Mouse (Mus musculus) G1E (cell line): ENCODE measurements around the gene Jarid2. TPM values are rescaled to one million over a fixed set of nuclear protein-coding genes. Genes with fewer than 3 reads are reported as not detected.
A peak's percentile ranks its signal among the peaks of the same experiment; 100 is the strongest.

Source experiments
- ATAC-seq: 2 replicates; pipeline ENCODE4 v1.8.0; 2016; ENCODE audit warnings: mild to moderate bottlenecking; ENCODE audit not compliant: insufficient number of reproducible peaks, poor library complexity, low FRiP score, severe bottlenecking; ENCODE audit errors: extremely low read depth
- DNase-seq: peaks from one replicate; pipeline ENCODE4 v3.0.0; 2012; ENCODE audit warnings: low spot score
- H3K27me3 ChIP-seq: 2 replicates; pipeline ENCODE4 v1.6.1; 2012; ENCODE audit warnings: mild to moderate bottlenecking, low read length, inconsistent platforms; ENCODE audit not compliant: insufficient read depth
- H3K36me3 ChIP-seq: replicated peaks from 2 replicates; pipeline ENCODE3; 2012; ENCODE audit warnings: mild to moderate bottlenecking, inconsistent platforms
- H3K4me1 ChIP-seq: 2 replicates; pipeline ENCODE4 v1.6.1; 2012; ENCODE audit warnings: low read depth, low read length, inconsistent platforms, mixed read lengths; ENCODE audit not compliant: insufficient read depth
- H3K4me3 ChIP-seq: 2 replicates; pipeline ENCODE4 v1.5.1; 2012; ENCODE audit warnings: low read depth, mild to moderate bottlenecking, inconsistent platforms, low read length, moderate library complexity, mixed read lengths
- H3K9me3 ChIP-seq: replicated peaks from 2 replicates; pipeline ENCODE4 v1.6.1; 2012; ENCODE audit warnings: inconsistent platforms
- CTCF ChIP-seq: IDR thresholded peaks from 2 replicates; pipeline ENCODE4 v1.5.1; 2012; ENCODE audit warnings: low read depth, low read length, inconsistent platforms, mixed read lengths
- GATA1 ChIP-seq: IDR thresholded peaks from 2 replicates; pipeline ENCODE4 v1.6.1; 2012; ENCODE audit warnings: borderline replicate concordance, low read length, inconsistent platforms, mixed read lengths
- GATA2 ChIP-seq: IDR thresholded peaks from 2 replicates; pipeline ENCODE4 v1.6.1; 2012; ENCODE audit warnings: low read depth, low read length, inconsistent platforms, borderline replicate concordance
- POLR2AphosphoS5 ChIP-seq: IDR thresholded peaks from 2 replicates; pipeline ENCODE4 v1.6.1; 2012; ENCODE audit warnings: low read depth, low read length, inconsistent platforms; ENCODE audit not compliant: insufficient replicate concordance
- TAL1 ChIP-seq: conservative IDR thresholded peaks from 2 replicates; pipeline ENCODE4 v1.6.1; 2012; ENCODE audit warnings: low read depth, low read length, inconsistent platforms, mixed read lengths
- polyA plus RNA-seq: library from polyadenylated mRNA; stranded (reverse); fragments of >175 nt; gene quantifications from 2 replicates; pipeline ENCODE4 v1.2.3, GENCODE M21; 2012
- total RNA-seq, 2 experiments: library from RNA; stranded (forward) in 1 of 2; stranded (reverse) in 1 of 2; fragments of 200-1000 nt in 1 of 2; fragments of >200 nt in 1 of 2; fragmentation: Nextera tagmentation in 1 of 2; gene quantifications; 2 replicates each; pipeline ENCODE4 v1.2.3; 2014 to 2017

The Jarid2 gene
- total and polyA plus RNA-seq, 3 experiments: 29.9 to 93.6 (median 42.3) TPM

GRCm38 (mm10) chr13:44913560-44913959 lies 184.3 kb downstream of the Jarid2 start:
- TF ChIP-seq GATA2: no peak
- TF ChIP-seq POLR2AphosphoS5: no peak
- no peak for TF ChIP-seq GATA1
- TF ChIP-seq CTCF: no peak
- TF ChIP-seq TAL1: no peak
- no peak for ATAC-seq
- peaks cover 38% of the 10 kb centered on the region for H3K4me1 ChIP-seq
- H3K27me3 ChIP-seq: no peaks in the 10 kb centered on the region
- DNase-seq: no peak
- H3K4me3 ChIP-seq: no peak overlapping the region
- H3K9me3 ChIP-seq: no peaks in the 10 kb centered on the region
- H3K36me3 ChIP-seq: peaks cover 96% of the 10 kb centered on the region

GRCm38 (mm10) chr13:44915382-44915781 lies 186.1 kb downstream of the Jarid2 start:
- ATAC-seq (peak; percentile 63; the same call in 1 of the 2 replicates), DNase-seq (peak; percentile 20)
- peaks cover 95% of the 10 kb centered on the region for H3K36me3 ChIP-seq
- TF ChIP-seq CTCF (no peak), TAL1 (no peak), POLR2AphosphoS5 (no peak)
- H3K9me3 ChIP-seq: no peaks in the 10 kb centered on the region
- H3K27me3 ChIP-seq: no peaks in the 10 kb centered on the region
- peaks cover 37% of the 10 kb centered on the region for H3K4me1 ChIP-seq
- no peak overlapping the region; the same call in 1 of the 2 replicates for H3K4me3 ChIP-seq

- no peaks in the 10 kb centered on the region for H3K9me3 ChIP-seq
- H3K27me3 ChIP-seq: no peaks in the 10 kb centered on the region
- TF ChIP-seq POLR2AphosphoS5 (no peak), TAL1 (no peak), GATA1 (no peak), GATA2 (no peak), CTCF (no peak)
- H3K4me1 ChIP-seq: peaks cover 36% of the 10 kb centered on the region
- peaks cover 95% of the 10 kb centered on the region for H3K36me3 ChIP-seq
- H3K4me3 ChIP-seq: no peak overlapping the region
- no peak for DNase-seq
- no peak for ATAC-seq
Observed at GRCm38 (mm10) chr13:44915945-44916344, 186.7 kb downstream of the Jarid2 start.

- H3K4me1 ChIP-seq: peaks cover 33% of the 10 kb centered on the region
- TF ChIP-seq TAL1: no peak
- TF ChIP-seq GATA1: no peak
- no peak for TF ChIP-seq CTCF
- TF ChIP-seq GATA2: no peak
- DNase-seq (no peak), ATAC-seq (no peak)
- H3K9me3 ChIP-seq: no peaks in the 10 kb centered on the region
- no peaks in the 10 kb centered on the region for H3K27me3 ChIP-seq
- peaks cover 96% of the 10 kb centered on the region for H3K36me3 ChIP-seq
- no peak overlapping the region for H3K4me3 ChIP-seq
Observed at GRCm38 (mm10) chr13:44917202-44917601, 187.9 kb downstream of the Jarid2 start.

DNA sequence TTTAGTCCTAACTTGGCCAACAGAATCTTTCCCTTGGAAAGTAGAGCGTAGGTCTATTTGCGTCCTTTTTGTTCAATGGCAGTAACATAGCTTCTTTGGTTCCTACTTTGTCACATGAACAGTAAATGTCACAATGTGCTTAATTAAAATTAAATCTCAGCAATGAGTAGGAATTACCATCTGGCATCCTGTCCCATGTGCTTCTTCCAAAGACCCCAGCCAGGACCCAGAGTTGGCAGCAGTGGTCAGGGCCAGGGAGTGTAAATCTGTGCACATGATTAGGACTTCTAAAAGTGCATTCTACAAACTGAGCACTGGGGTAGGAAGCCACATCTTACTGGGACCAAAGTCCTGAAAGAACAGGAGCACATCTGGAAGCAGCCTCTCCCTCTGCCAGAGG lies 189.0 kb downstream of the Jarid2 start:
- ATAC-seq: no peak

DNA sequence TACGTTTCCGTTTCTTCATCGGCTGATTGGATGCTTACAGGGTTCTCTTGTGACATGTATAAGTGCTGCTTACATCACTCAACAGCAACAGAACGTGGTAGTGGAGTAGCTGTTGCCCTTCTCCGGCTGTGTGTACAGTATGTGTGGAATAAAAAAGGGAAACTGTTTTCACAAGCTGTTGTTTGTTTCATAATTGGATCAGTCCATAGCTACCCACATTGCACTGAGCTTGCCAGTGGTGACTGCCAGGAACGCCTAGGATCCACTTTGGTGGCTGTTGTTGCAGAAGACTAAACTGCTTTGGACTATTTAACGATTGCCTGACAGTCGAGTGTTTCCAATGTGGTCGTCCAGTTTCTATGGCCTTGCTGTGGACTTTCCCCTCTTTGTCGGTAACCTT lies 191.8 kb downstream of the Jarid2 start:
- Histone ChIP-seq H3K4me1 (peaks cover 11% of the 10 kb centered on the region), H3K27me3 (no peaks in the 10 kb centered on the region)
- TF ChIP-seq TAL1 (no peak), CTCF (no peak), POLR2AphosphoS5 (no peak), GATA1 (no peak), GATA2 (no peak)

More for the DNA sequence above, 189.0 kb downstream of the Jarid2 start:
- TF ChIP-seq GATA1 (no peak), GATA2 (no peak), CTCF (no peak), TAL1 (no peak), POLR2AphosphoS5 (no peak)
- H3K9me3 ChIP-seq: no peaks in the 10 kb centered on the region
- H3K4me3 ChIP-seq: no peak overlapping the region
- H3K27me3 ChIP-seq: no peaks in the 10 kb centered on the region
- DNase-seq: no peak
- peaks cover 33% of the 10 kb centered on the region for H3K4me1 ChIP-seq
- peaks cover 96% of the 10 kb centered on the region for H3K36me3 ChIP-seq

GRCm38 (mm10) chr13:44921721-44922120 lies 192.4 kb downstream of the Jarid2 start:
- Histone ChIP-seq H3K9me3 (no peaks in the 10 kb centered on the region), H3K4me1 (peaks cover 5% of the 10 kb centered on the region; the same call in 1 of the 2 replicates), H3K27me3 (no peaks in the 10 kb centered on the region), H3K36me3 (peaks cover 91% of the 10 kb centered on the region), H3K4me3 (no peak overlapping the region)
- no peak for TF ChIP-seq CTCF
- no peak for TF ChIP-seq TAL1
- no peak for ATAC-seq
- no peak for DNase-seq

More for the DNA sequence above, 191.8 kb downstream of the Jarid2 start:
- Histone ChIP-seq H3K36me3 (peaks cover 95% of the 10 kb centered on the region), H3K9me3 (no peaks in the 10 kb centered on the region), H3K4me3 (no peak overlapping the region)
- no peak for DNase-seq
- ATAC-seq: no peak
